Mouse (Mus musculus): ENCODE data around the gene Gm37240.

GRCm38 (mm10) chr3:85124410-85124809 is 762.9 kb downstream of the Gm37240 start:
- TF ChIP-seq CTCF (IDR thresholded peaks at IDR 0.05; ENCODE audit: low read depth, low read length) (no peak), GATA1 (IDR thresholded peaks at IDR 0.05; ENCODE audit: borderline replicate concordance, low read length) (no peak), TAL1 (conservative IDR thresholded peaks at IDR 0.05; ENCODE audit: low read depth, low read length) (no peak), GATA2 (IDR thresholded peaks at IDR 0.05; ENCODE audit: borderline replicate concordance, low read depth, low read length) (no peak), POLR2AphosphoS5 (IDR thresholded peaks at IDR 0.05; ENCODE audit: insufficient replicate concordance, low read depth, low read length) (no peak)
